Mouse (Mus musculus) forebrain, embryonic 16.5 days (tissue): ENCODE results near the gene Ugt1a10. TPM values are rescaled to one million over a fixed set of nuclear protein-coding genes. Genes with fewer than 3 reads are reported as not detected.
"Not testable (repeated sequence)": the region's sequence is repeated elsewhere in the genome, so short reads cannot be mapped to it uniquely, and the experiment has no call there.

Experiments
- ATAC-seq: fragments of 200-750 bp; cut with Nextera tagmentation; 2 replicates; pipeline ENCODE4 v1.8.0; 2017; ENCODE audit warnings: mild to moderate bottlenecking, moderate library complexity
- H3K27ac ChIP-seq: fragments of 300-500 bp; sonication (generic); 2 replicates; pipeline ENCODE4 v1.5.1; 2014; ENCODE audit warnings: low read length, control low read depth
- H3K27me3 ChIP-seq: fragments of 300-500 bp; sonication (generic); replicated peaks from 2 replicates; pipeline ENCODE4 v1.6.1; 2014; ENCODE audit warnings: low read length; ENCODE audit not compliant: control insufficient read depth, insufficient read depth
- H3K36me3 ChIP-seq: fragments of 300-500 bp; sonication (generic); 2 replicates; pipeline ENCODE4 v1.6.1; 2014; ENCODE audit not compliant: control insufficient read depth, insufficient read depth
- H3K4me1 ChIP-seq: fragments of 300-500 bp; sonication (generic); replicated peaks from 2 replicates; pipeline ENCODE4 v1.6.1; 2014; ENCODE audit warnings: low read length; ENCODE audit not compliant: control insufficient read depth, insufficient read depth
- H3K4me2 ChIP-seq: fragments of 300-500 bp; sonication (generic); 2 replicates; pipeline ENCODE4 v1.6.1; 2014; ENCODE audit warnings: mild to moderate bottlenecking, low read length, control low read depth
- H3K4me3 ChIP-seq: fragments of 300-500 bp; sonication (generic); replicated peaks from 2 replicates; pipeline ENCODE4 v1.5.1; 2014; ENCODE audit warnings: mild to moderate bottlenecking, low read length, control low read depth
- H3K9ac ChIP-seq: fragments of 300-500 bp; sonication (generic); replicated peaks from 2 replicates; pipeline ENCODE4 v1.6.1; 2014; ENCODE audit warnings: low read depth, low read length, control low read depth
- H3K9me3 ChIP-seq: fragments of 300-500 bp; sonication (generic); 2 replicates; pipeline ENCODE4 v1.6.1; 2016; ENCODE audit warnings: low read length; ENCODE audit not compliant: control insufficient read depth
- WGBS: fragments of 180-500 bp; shearing (Covaris S2); extraction: QIAGEN DNeasy Blood & Tissue Kit; methylation state at CpG from one replicate; pipeline ENCODE4 v1.1.7; 2014; 5-methylcytosine and 5-hydroxymethylcytosine counted together
- polyA plus RNA-seq: library from polyadenylated mRNA; unstranded; fragments of >200 nt; fragmentation: Nextera tagmentation; extraction: Ambion mirVana; gene quantifications from 2 replicates; pipeline ENCODE4 v1.2.1, GENCODE M21; 2015

Gene Ugt1a10
- polyA plus RNA-seq, 1 experiment from 2014 or later: not detected

DNA sequence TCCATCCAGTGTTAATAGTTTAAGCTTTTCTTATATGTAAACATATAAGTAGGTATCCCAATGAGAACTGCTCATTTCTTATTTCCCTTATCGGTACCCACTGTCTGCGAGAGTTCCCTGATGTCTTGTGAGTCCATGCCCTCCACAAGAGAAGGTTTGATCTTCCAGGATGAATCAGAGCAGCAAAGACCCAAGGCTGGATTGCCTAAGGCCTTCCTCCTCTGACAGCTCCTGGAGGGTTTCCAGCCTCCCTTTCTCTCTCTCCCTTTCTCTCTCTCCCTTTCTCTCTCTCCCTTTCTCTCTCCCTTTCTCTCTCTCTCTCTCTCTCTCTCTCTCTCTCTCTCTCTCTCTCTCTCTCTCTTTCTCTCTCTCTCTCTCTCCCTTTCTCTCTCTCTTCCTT lies 73.9 kb downstream of the Ugt1a10 start:
- not testable (repeated sequence) for H3K4me3 ChIP-seq, H3K9ac ChIP-seq, H3K27me3 ChIP-seq, ATAC-seq, H3K4me2 ChIP-seq, H3K9me3 ChIP-seq, H3K27ac ChIP-seq, H3K36me3 ChIP-seq, H3K4me1 ChIP-seq
- WGBS: 88% methylated on average over 2 of the region's 2 CpGs

DNA sequence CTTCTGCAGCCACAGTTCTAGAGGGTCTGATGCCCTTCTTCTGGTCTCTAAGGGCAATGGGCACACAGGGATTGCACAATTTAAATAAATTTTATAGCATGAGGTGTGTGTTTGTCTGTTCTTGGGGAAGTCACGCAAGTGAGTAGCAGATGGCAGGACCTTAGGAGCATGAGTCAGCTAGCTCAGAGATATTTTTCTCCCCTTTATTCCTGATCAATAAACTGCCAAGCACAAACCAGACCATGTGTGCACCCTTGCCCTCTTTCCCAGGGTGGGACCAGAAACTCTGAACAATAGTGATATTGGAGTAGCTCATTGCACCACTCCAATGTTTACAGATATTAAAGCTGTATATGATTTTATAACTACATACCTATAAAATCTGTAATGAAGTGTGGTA lies 75.0 kb downstream of the Ugt1a10 start:
- ATAC-seq, H3K9ac ChIP-seq, H3K27me3 ChIP-seq, H3K4me3 ChIP-seq, H3K9me3 ChIP-seq, H3K4me2 ChIP-seq, H3K4me1 ChIP-seq, H3K36me3 ChIP-seq, H3K27ac ChIP-seq: not testable (repeated sequence)
- WGBS: 88% methylated on average over 1 of the region's 1 CpGs

DNA sequence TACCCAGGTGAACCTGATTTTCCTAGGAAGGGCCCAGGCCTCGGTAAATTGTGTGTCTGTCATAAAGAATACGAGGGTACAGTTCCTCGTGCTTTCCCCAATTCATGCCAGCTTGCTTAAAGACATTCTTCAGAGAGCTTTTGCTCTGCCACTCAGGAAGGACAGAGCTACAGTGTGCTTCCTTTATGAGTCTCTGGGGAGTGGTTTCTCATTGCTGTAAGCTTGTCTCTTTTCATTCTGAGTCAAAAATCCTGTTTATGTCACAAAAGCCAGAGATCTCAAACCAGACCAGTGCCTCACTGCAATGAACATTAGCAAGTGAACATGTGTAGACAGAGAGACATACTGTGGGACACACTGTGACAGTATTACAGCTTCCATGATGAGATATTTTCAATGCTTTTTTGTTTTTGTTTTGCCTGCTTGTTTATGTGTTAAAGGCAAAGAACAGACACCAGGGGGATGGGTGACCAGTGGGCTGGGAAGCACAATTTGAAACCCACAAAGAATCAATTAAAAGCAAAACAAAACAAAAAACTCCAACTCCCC lies 78.8 kb downstream of the Ugt1a10 start:
- Histone ChIP-seq H3K4me2 (no peak overlapping the region), H3K9me3 (no peaks in the 10 kb centered on the region), H3K27me3 (no peaks in the 10 kb centered on the region), H3K9ac (no peak overlapping the region), H3K4me1 (peaks cover 7% of the 10 kb centered on the region; the same call in 1 of the 2 replicates), H3K36me3 (no peaks in the 10 kb centered on the region), H3K4me3 (no peak overlapping the region), H3K27ac (peak overlapping the region; percentile 17; the same call in 1 of the 2 replicates)
- ATAC-seq: 0 out of 2 replicates have a peak, but pooled peaks have one; percentile 3
- 26% methylated on average over 3 of the region's 3 CpGs for WGBS

DNA sequence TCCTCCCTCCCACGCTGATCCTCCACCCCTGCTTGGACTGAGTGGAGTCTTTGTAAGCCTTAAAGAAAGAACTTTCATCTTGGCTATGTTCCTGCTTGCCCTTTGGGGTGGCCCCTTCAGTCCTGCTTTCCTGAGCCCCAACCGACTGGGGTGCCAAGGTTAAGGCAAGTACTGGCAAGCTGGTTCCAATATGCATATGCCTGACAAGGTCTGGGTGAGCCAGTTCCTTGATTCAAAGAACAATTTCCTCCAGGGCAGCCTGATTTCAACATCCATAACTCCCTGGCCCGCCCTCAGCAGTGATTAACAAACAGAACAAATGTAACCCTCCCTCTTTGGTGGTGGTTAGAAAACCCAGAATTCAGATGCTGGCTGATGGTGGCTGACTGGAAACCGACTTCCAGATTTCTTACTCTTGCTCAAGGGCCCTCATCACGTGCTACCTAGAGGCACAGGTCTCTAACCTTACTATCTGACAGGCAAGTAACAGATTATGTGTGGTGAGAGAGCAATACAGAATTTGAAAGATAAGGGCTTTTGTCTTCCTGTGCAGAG lies 79.3 kb downstream of the Ugt1a10 start, which contains the start of gene Ugt1a6a:
Gene Ugt1a6a (plus strand): TSS at position 353 of the 555 bp plus-strand sequence.
- not testable (repeated sequence) for H3K9ac ChIP-seq, H3K4me2 ChIP-seq, H3K9me3 ChIP-seq, H3K36me3 ChIP-seq, H3K4me1 ChIP-seq, H3K27me3 ChIP-seq, H3K4me3 ChIP-seq
- ATAC-seq: peak; percentile 80
- 20% methylated on average over 5 of the region's 5 CpGs for WGBS
- peak within 1 kb of the TSS; percentile 23 for H3K27ac ChIP-seq

DNA sequence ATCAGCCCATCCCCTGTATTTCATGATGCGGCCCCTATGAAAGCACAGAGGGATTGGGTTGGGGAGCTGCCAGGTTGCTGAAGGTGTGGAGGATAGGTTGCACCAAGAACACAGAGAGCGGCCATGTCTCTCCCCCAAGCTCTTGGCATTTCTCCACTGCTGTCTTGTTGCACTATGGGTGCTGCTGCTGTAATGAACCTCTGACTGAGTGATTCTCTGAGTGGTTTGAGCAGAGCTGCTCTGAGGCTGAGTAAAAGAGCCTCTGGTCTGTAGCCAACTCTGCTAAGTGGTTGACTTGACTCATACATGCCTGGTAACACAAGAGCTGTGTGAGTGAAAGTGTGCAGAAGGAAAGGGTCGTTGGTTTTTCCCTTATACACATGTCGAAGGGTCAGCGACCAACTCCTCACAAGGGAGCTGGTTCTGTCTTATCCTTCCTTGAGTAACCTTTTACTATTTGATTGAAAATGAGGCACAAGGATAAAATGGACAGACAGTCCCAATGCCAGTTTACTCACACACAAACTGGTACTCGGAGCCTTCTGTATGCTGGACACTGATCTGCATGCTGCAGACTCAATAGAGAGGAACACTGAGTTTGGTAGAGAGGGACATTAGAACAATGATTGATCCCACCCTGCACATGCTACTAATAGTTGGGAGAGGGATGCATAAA lies 80.2 kb downstream of the Ugt1a10 start:
- H3K4me1 ChIP-seq, H3K27ac ChIP-seq: not testable (repeated sequence)
- ATAC-seq: peak; percentile 40; the same call in 1 of the 2 replicates

DNA sequence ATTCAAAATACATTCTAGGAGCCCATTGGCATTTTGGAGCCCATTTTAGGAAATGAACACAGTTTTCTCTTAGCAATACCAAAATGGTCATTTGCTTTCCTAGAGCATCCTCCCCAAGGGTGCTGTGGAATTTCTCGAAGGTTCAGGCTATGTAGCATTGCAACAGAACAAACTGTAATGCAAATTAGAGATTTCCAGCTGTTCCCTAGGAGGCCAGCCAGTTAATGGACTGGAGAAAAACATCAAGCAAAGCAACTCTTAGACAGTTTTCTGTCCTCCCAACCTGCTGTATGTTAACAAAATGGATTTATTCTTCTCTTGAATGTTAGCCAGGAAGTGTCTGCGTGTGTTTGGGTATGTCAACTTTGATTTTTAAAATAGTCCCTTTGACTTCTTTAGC lies 81.5 kb downstream of the Ugt1a10 start:
- 71% methylated on average over 2 of the region's 2 CpGs for WGBS
- Histone ChIP-seq H3K9me3 (no peaks in the 10 kb centered on the region), H3K9ac (no peak overlapping the region), H3K27ac (no peak overlapping the region), H3K4me3 (no peak overlapping the region), H3K4me2 (no peak overlapping the region), H3K27me3 (no peaks in the 10 kb centered on the region), H3K4me1 (peaks cover 7% of the 10 kb centered on the region; the same call in 1 of the 2 replicates), H3K36me3 (no peaks in the 10 kb centered on the region)
- no peak for ATAC-seq

More for the DNA sequence above, 80.2 kb downstream of the Ugt1a10 start:
- not testable (repeated sequence) for H3K9me3 ChIP-seq, H3K4me2 ChIP-seq, H3K9ac ChIP-seq, H3K4me3 ChIP-seq, H3K27me3 ChIP-seq, H3K36me3 ChIP-seq
- WGBS: 84% methylated on average over 5 of the region's 6 CpGs

DNA sequence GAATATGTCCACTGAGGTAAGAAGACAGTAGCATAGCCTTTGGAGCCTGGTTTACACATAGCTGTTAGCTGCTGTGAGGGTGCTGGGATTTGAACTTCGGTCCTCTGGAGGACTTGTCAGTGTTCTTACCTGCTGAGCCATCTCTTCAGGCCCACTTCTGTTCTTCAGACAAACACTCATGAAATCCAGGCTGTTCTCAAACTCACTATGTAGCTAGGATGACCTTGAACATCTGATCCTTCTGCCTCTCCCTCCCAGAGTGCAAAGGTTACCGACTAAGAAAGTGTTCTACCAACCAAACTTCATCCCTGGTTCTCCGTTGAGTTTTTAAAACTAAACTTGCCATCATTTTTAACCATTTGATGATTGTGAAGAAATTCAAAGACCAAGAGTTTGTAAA lies 82.1 kb downstream of the Ugt1a10 start:
- 89% methylated on average over 3 of the region's 3 CpGs for WGBS
- Histone ChIP-seq H3K4me3 (no peak overlapping the region), H3K27ac (no peak overlapping the region), H3K27me3 (no peaks in the 10 kb centered on the region), H3K4me1 (peaks cover 7% of the 10 kb centered on the region; the same call in 1 of the 2 replicates), H3K4me2 (no peak overlapping the region), H3K9me3 (no peaks in the 10 kb centered on the region), H3K9ac (no peak overlapping the region), H3K36me3 (no peaks in the 10 kb centered on the region)
- no peak for ATAC-seq

DNA sequence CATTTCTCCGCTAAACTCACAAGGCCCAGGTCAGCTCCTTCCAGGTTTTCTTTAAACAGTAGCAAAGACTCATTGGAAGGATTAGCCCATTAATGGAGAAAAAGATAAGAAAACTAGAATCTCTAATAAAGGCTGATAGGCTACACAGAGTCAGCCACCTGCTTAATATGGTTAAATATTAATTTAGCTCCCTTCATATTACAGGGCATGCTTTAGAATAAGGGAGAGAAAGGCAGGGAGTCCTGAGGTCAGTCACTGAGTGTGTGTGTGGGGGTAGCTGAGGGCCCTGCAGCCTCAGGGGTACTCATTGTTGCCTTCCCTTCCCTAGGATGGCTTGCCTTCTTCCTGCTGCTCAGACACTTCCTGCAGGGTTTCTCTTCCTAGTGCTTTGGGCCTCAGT lies 83.0 kb downstream of the Ugt1a10 start:
- Histone ChIP-seq H3K4me3 (no peak overlapping the region), H3K4me1 (peaks cover 7% of the 10 kb centered on the region; the same call in 1 of the 2 replicates), H3K27ac (no peak overlapping the region), H3K27me3 (no peaks in the 10 kb centered on the region), H3K36me3 (no peaks in the 10 kb centered on the region), H3K9ac (no peak overlapping the region), H3K9me3 (no peaks in the 10 kb centered on the region), H3K4me2 (no peak overlapping the region)
- WGBS: 90% methylated on average over 1 of the region's 1 CpGs
- ATAC-seq: no peak

DNA sequence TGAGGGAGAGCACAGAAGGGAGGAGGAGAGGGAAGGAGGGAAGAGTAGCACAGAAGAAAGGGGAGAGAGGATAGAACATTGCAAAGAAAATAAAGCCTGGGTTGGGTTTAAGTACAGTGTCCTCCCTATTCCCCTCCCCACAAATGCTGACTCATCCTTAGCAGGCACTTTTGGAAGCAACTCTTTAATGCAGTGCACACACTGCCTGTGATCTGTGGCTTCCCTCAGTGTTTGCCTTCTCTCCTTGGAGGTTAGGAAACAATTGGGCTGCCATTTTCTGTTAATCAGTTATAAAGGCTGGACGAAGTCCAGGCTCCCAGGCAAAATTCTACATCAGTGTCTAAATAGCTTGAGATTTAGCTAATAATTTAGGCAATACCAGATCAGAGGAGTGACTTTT lies 85.3 kb downstream of the Ugt1a10 start:
- 48% methylated on average over 1 of the region's 1 CpGs for WGBS
- H3K9me3 ChIP-seq, H3K4me2 ChIP-seq, H3K27me3 ChIP-seq, H3K4me1 ChIP-seq, H3K27ac ChIP-seq, ATAC-seq, H3K36me3 ChIP-seq, H3K9ac ChIP-seq, H3K4me3 ChIP-seq: not testable (repeated sequence)
